Mouse (Mus musculus) ES-E14 (cell line): Measurements from ENCODE around the gene Msi2.

Experiments used
- CHD2 ChIP-seq: IDR thresholded peaks from 2 replicates; pipeline ENCODE4 v1.6.1; 2014; ENCODE audit warnings: mild to moderate bottlenecking, low read depth, low read length, inconsistent platforms
- HCFC1 ChIP-seq: IDR thresholded peaks from 2 replicates; pipeline ENCODE4 v1.6.1; 2012; ENCODE audit warnings: low read length, inconsistent platforms, borderline replicate concordance; ENCODE audit not compliant: insufficient read depth
- MAFK ChIP-seq: IDR thresholded peaks from 2 replicates; pipeline ENCODE4 v1.6.1; 2014; ENCODE audit warnings: mild to moderate bottlenecking, low read depth, low read length, inconsistent platforms; ENCODE audit not compliant: insufficient read depth
- ZC3H11A ChIP-seq: IDR thresholded peaks from 2 replicates; pipeline ENCODE4 v1.6.1; 2012; ENCODE audit warnings: low read depth, mild to moderate bottlenecking, inconsistent platforms, low read length, borderline replicate concordance
- ZNF384 ChIP-seq: IDR thresholded peaks from 2 replicates; pipeline ENCODE4 v1.6.1; 2012; ENCODE audit warnings: low read depth, low read length, inconsistent platforms

GRCm38 (mm10) chr11:88294394-88294710 lies 424.0 kb downstream of the Msi2 start:
- TF ChIP-seq ZC3H11A (no peak), ZNF384 (no peak), CHD2 (no peak), HCFC1 (no peak), MAFK (no peak)
